Mouse (Mus musculus) heart, postnatal 36 days (tissue): ENCODE results near the gene Rreb1. TPM values are rescaled to one million over a fixed set of nuclear protein-coding genes. Genes with fewer than 3 reads are reported as not detected.
A peak's percentile ranks its signal among the peaks of the same experiment; 100 is the strongest.

Source experiments
- DNase-seq, 2 experiments: peaks; one replicate each; pipeline ENCODE4 v3.0.0; 2021 to 2022
- intact Hi-C: fragments of 180-260 bp; cut with DNase I; formaldehyde crosslinking; loops from one replicate; pipeline ENCODE4 v1.15.1; 2025
- total RNA-seq, 2 experiments: library from RNA; stranded (reverse); gene quantifications; 2 replicates each; pipeline ENCODE4 v1.2.3; 2021

Gene Rreb1
- total RNA-seq, 2 experiments from 2014 or later: 41.7 to 51.5 TPM

DNA sequence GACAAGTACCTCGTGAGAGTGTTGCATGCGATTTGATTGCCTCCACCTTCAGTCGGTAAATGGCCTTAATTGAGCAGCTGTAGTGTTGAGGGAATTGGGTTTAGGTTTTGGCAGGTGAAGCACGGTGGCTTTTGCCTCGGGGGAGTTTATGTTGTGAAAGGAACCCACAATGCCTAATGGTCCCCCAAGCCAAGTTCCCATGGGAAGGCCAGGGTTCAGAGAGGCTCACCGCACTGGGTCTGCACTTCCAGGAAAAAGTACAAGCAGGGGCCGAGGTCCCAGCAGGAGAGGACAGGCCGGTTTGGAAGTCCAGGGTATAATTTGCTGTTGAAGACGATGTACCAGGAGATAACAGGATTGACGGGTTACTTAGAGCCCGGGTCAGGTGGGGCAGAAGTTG, 68.3 kb downstream of the Rreb1 start:
- no peak for DNase-seq
- intact Hi-C loops: no loop called here

DNA sequence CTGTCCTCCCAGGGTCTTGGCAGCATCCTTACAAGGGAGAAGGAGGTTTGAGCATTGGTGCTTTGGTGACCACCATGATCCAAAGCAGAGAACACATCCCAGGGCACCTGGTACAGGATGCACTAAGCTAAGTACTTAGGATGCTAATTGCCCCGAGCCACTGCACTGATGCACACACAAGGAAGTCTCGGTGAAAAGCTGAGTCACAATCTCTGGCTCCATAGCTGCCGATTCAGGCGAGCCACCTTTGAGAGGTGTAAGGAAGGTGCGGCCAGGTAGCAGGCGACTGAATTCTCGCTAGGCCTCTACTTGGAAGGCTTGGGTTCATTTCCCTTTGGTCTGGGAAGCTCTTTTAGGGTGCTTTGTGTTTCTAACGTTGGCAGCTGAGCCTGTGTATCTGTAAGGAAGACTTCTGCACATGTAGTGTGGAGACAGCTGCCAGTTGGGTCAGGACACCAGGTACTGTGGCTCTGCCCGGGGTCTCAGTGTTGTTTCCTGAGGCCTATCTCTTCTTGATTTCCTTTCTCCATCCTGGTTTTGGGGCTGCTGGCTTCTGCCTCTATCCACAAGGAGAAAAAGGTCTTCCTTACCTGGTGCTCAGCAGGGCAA, 68.9 kb downstream of the Rreb1 start:
- no peak for DNase-seq
- intact Hi-C loops: no loop called here

GRCm38 (mm10) chr13:37847601-37848358, 69.6 kb downstream of the Rreb1 start:
- intact Hi-C loops: no loop called here
- peak in 1 of 2 experiments; percentile 49 for DNase-seq

DNA sequence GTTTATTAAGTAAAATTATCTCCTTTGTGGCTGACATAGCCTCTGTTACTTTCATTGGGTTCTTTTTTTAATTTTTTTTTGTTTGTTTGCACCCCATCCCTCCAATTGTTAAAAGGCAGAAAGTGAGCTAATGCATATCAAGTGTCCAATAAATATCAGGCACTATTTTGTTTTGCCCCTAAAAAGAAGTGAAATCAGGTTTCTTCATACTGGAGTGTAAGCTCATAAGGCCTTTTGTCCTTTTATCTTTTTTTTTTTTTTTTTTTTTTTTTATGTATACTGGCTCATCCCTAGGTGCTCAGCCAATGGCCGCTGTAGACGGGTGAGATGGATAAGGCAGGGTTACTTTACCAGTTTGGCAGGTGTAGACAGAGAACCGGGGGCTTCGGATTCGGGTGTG, 70.2 kb downstream of the Rreb1 start:
- DNase-seq: no peak
- intact Hi-C loops: no loop called here

DNA sequence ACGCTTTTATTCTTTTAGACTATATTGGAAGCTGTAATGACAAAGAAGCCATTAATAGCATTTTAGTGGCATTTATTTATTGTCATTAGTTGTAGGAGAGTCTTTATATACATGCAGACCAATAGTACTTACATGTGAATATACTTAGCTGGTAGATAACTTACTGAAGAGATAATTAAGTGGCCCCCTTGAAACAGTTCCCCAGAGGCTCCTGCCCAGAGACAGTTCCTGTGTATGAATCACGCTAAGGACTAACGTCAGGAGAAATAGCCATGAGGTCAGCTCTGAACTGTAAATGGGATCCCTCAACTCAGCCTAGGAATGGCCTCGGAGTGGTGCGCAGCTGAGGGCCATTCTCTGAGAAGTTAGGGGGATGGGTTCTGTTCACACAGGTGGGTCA, 73.4 kb downstream of the Rreb1 start:
- intact Hi-C loops: no loop called here
- DNase-seq: no peak

DNA sequence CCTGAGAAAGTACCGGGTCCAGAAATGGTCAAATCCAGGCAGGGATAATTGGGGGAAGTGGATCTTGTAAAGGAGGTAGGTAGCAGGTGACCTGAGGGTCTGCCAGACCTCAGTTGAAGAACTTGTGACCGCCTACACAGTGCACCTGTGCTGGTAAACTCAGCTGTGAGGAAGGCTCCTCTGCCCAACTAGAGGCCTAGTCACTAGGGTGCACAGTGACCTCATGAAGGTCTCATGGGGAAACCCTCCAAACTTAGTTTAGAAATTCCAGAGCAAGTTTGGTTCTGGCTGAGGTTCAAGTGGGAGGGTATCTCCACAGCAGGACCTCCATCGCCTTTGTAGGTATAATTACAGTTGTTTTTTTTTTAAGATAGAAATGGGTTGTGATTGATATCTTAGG, 74.7 kb downstream of the Rreb1 start:
- DNase-seq: no peak
- intact Hi-C loops: no loop called here

- intact Hi-C loops: no loop called here
- no peak for DNase-seq
These were observed 75.2 kb downstream of the Rreb1 start for GRCm38 (mm10) chr13:37853441-37853840.

DNA sequence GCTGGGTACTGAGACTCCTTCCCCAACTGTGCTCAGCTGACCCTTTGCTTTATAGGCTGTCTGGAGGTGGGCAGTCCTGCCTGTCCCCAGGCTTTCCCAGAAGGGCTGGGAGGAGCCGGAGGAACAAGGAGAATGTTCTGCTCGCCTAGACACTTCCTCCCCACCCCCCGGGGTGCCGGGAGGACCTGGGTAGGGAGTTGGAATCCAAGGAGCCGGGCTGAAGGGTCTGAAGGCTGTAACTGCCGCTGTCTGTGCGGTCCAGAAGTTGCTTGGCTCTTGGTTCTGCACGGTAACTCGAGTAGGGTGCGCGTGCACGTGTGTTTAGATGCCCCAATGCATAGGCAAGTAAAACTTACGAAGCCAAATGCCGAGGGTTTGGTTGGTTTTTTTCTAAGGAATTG, 75.8 kb downstream of the Rreb1 start:
- intact Hi-C loops: no loop called here
- peak; percentile 56 to 63 for DNase-seq

DNA sequence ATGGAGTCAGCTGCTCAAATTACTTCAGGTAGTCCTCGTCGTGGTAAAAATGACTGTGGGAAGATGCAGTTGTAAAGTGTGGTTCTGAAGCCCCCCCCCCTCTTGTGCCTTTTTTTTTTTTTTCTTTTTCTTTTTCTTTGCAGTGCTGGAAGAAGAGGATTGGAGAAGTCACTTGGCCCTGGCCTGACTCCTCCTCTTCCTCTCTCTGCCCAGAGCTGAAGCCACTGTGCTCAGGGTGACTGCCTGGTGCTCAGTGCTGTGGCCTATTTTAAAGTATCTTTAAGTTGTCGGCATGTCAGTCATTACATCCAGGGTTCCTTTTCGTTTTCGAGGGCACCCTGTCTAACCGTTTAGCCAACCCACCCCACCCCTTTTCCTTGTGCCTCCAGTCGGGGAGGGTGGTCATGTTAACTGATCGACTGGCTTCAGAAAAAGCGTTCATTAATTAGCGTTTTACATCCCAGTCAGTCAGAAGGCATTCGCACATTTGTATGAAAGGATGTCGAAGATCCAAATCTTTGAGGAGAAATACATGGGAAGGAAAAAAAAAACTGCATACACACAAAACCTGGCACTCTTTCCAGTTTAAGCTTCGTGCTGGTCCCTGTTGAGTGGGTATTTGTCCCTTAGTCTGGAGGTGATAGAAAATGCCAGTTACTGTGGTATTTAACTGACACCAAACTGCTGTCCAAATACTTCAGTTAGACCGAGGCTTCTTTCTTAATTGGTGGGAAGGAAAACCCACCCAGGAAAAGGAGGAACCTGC, 76.4 kb downstream of the Rreb1 start:
- DNase-seq: no peak
- intact Hi-C loops: no loop called here

- DNase-seq: no peak
- intact Hi-C loops: no loop called here
These were observed 77.1 kb downstream of the Rreb1 start for GRCm38 (mm10) chr13:37855221-37855757.

DNA sequence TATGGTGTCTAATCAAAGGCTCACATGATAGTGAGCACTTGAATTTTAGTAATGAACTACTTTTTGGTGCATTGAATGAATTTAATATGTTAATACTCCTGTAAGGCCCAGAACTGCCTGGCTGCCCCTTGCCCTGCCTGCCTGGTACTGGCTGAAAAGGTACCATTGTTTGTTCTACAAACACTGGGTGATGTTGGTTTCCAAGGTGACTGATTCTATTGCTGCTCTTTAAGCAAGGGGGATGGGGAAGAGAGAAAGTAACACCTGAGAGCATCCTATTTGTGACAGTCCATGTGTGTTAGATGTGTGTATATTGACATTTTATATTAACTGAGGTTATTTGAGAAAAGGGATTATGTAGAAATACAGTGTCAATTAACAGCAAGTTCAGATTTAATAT, 77.6 kb downstream of the Rreb1 start:
- no peak for DNase-seq
- intact Hi-C loops: loop anchor here (2.0 kb wide), 1 partner anchor 29 kb away; no protein-coding TSS in a partner anchor

DNA sequence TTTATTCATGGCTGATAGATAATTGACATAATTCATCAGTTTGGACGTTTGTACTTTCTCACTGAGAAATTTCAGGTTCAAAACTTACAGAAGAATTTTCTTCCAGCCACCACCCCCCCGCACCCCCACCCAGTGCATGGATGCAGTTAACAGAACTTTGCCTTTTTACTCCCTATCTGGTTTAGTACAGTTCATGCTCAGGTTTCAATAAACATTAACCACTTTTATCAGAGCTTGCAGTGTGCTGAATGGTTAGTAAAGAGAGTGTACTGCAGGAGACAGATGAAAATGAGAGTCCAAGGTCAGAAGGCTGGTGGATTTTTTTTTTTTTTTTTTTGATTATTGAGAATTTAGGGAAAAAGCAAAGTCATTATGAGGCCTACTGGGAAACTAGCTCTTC, 78.3 kb downstream of the Rreb1 start:
- no peak for DNase-seq
- intact Hi-C loops: loop anchor here (2.0 kb wide), 1 partner anchor 30 kb away; no protein-coding TSS in a partner anchor

- intact Hi-C loops: loop anchor here (2.0 kb wide), 1 partner anchor 31 kb away; no protein-coding TSS in a partner anchor
- peak; percentile 95 to 97 for DNase-seq
These were observed 79.3 kb downstream of the Rreb1 start for GRCm38 (mm10) chr13:37857284-37858065.

GRCm38 (mm10) chr13:37858066-37858501, 79.9 kb downstream of the Rreb1 start:
- peak in 1 of 2 experiments; percentile 49 for DNase-seq
- intact Hi-C loops: no loop called here

- intact Hi-C loops: no loop called here
- DNase-seq: no peak
These were observed 80.3 kb downstream of the Rreb1 start for GRCm38 (mm10) chr13:37858508-37858907.

DNA sequence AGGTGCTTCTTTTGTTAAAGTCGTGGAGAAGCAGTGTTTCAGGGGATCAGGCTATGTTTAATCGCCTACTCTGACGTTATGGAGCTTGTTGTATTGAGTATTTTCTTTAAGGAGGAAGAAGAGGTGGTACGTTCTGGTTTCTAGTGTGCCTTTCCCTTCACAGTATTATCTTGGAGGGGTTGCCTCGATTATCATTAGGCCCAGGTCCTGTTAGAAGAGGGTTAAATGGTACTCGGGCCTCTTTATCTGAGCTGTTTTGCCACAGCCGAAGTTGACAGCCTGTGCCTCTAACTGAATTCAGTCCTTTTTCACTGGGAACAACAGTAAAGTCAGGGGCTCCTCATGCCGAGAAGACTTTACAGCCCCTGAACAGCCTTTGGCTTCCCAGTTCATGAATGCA, 81.6 kb downstream of the Rreb1 start:
- intact Hi-C loops: no loop called here
- no peak for DNase-seq

GRCm38 (mm10) chr13:37860204-37860603, 82.0 kb downstream of the Rreb1 start:
- intact Hi-C loops: no loop called here
- DNase-seq: no peak

- DNase-seq: no peak
- intact Hi-C loops: no loop called here
These were observed 82.6 kb downstream of the Rreb1 start for GRCm38 (mm10) chr13:37860789-37861188.

DNA sequence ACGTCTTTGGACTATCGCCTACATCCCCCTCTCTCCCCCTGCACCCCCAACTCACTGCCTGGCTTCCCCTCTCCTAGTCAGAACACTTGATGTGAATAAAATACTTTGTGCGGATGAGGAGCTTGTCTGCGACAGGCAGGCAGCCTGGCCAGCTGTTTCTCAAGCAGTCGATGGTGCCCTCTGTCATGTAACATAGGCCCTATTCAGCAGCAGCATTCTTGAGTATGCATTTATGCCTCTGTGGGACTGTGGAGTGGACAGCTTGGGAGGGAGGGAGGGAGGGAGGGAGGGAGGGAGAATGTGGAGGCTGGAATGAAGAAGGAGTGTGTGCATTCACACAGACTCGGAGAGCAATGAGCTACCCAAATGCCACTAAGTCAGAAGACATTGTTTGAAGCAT, 84.3 kb downstream of the Rreb1 start:
- intact Hi-C loops: no loop called here
- DNase-seq: no peak

DNA sequence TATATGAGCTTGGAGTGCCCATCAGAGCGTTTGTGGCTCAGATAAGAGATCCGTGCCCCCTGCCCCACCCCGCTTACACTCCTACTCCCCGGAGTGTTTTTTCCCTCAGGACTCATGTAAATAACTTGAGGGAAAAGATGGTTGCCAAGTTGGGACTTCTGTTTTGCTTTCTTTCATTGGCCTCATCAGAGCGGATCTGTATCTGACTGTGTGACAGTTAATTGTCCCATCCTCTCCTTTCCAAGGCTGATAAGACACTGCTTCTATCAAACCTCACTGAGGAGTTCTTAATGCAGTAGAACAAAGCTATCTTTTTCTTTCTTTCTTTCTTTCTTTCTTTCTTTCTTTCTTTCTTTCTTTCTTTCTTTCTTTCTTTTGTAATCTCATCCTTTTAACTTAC, 85.4 kb downstream of the Rreb1 start:
- intact Hi-C loops: no loop called here
- no peak for DNase-seq
